Mouse (Mus musculus) hindbrain, postnatal 0 days (tissue): ENCODE data around the gene Arxes2. TPM values are rescaled to one million over a fixed set of nuclear protein-coding genes. Genes with fewer than 3 reads are reported as not detected.
"Not testable (repeated sequence)": the region's sequence is repeated elsewhere in the genome, so short reads cannot be mapped to it uniquely, and the experiment has no call there.

Experiments used
- ATAC-seq: fragments of 200-750 bp; cut with Nextera tagmentation; 2 replicates; pipeline ENCODE4 v1.8.0; 2017; ENCODE audit warnings: mild to moderate bottlenecking, moderate TSS enrichment, moderate library complexity
- DNase-seq: peaks from one replicate; pipeline ENCODE4 v3.0.0-alpha.2; 2015; ENCODE audit warnings: low spot score
- H3K27ac ChIP-seq: fragments of 300-500 bp; sonication (generic); 2 replicates; pipeline ENCODE4 v1.5.1; 2014; ENCODE audit warnings: mild to moderate bottlenecking
- H3K27me3 ChIP-seq: fragments of 300-500 bp; sonication (generic); 2 replicates; pipeline ENCODE4 v1.6.1; 2014; ENCODE audit warnings: low read length, mixed read lengths; ENCODE audit not compliant: insufficient read depth
- H3K36me3 ChIP-seq: fragments of 300-500 bp; sonication (generic); 2 replicates; pipeline ENCODE4 v1.6.1; 2014; ENCODE audit warnings: low read length, mixed read lengths; ENCODE audit not compliant: insufficient read depth
- H3K4me1 ChIP-seq: fragments of 300-500 bp; sonication (generic); 2 replicates; pipeline ENCODE4 v1.6.1; 2014; ENCODE audit warnings: antibody characterized with exemption, low read length, mixed read lengths; ENCODE audit not compliant: insufficient read depth
- H3K4me2 ChIP-seq: fragments of 300-500 bp; sonication (generic); 2 replicates; pipeline ENCODE4 v1.6.1; 2014; ENCODE audit warnings: low read depth, mild to moderate bottlenecking, low read length, moderate library complexity, mixed read lengths
- H3K4me3 ChIP-seq: fragments of 300-500 bp; sonication (generic); 2 replicates; pipeline ENCODE4 v1.5.1; 2014; ENCODE audit warnings: low read length
- H3K9ac ChIP-seq: fragments of 300-500 bp; sonication (generic); replicated peaks from 2 replicates; pipeline ENCODE4 v1.6.1; 2014; ENCODE audit warnings: mild to moderate bottlenecking, low read length, moderate library complexity, mixed read lengths
- H3K9me3 ChIP-seq: fragments of 300-500 bp; sonication (generic); 2 replicates; pipeline ENCODE4 v1.6.1; 2016; ENCODE audit warnings: low read length, mixed read lengths
- CTCF ChIP-seq: IDR thresholded peaks from 2 replicates; pipeline ENCODE4 v1.5.1; 2016; ENCODE audit warnings: antibody characterized with exemption, control low read depth, low read depth
- WGBS: fragments of 180-500 bp; shearing (Covaris S2); extraction: QIAGEN DNeasy Blood & Tissue Kit; methylation state at CpG from one replicate; pipeline ENCODE4 v1.1.7; 2014; 5-methylcytosine and 5-hydroxymethylcytosine counted together
- polyA plus RNA-seq: library from polyadenylated mRNA; unstranded; fragments of >200 nt; fragmentation: Nextera tagmentation; extraction: Ambion mirVana; gene quantifications from 2 replicates; pipeline ENCODE4 v1.2.1, GENCODE M21; 2015
- total RNA-seq: library from RNA; depleted of rRNA; stranded (reverse); fragments of >200 nt; gene quantifications from 2 replicates; pipeline ENCODE4 v1.2.3, GENCODE M21; 2014

The Arxes2 gene
- total and polyA plus RNA-seq, 2 experiments from 2014 or later, result 177 to 312 TPM

- H3K9ac ChIP-seq, result no peak overlapping the region
- DNase-seq, result peak; percentile 62
- H3K4me1 ChIP-seq, result no peaks in the 10 kb centered on the region
- ATAC-seq, result peak; percentile 71
- H3K27ac ChIP-seq, result peak overlapping the region; percentile 67
- no peak for TF ChIP-seq CTCF
- H3K36me3 ChIP-seq, result no peaks in the 10 kb centered on the region
- no peaks in the 10 kb centered on the region for H3K9me3 ChIP-seq
- WGBS, result 56% methylated on average over 6 of the region's 6 CpGs
- no peak overlapping the region for H3K4me2 ChIP-seq
- no peaks in the 10 kb centered on the region for H3K27me3 ChIP-seq
- no peak overlapping the region for H3K4me3 ChIP-seq
Measured at GRCm38 (mm10) chrX:135984539-135985260, 8.9 kb upstream of the Arxes2 start.

- no peaks in the 10 kb centered on the region for H3K27me3 ChIP-seq
- ATAC-seq (no peak), DNase-seq (no peak)
- H3K36me3 ChIP-seq, result no peaks in the 10 kb centered on the region
- no peak overlapping the region for H3K27ac ChIP-seq
- WGBS, result 97% methylated on average over 3 of the region's 3 CpGs
- no peaks in the 10 kb centered on the region for H3K4me1 ChIP-seq
- no peak overlapping the region for H3K4me2 ChIP-seq
- no peaks in the 10 kb centered on the region for H3K9me3 ChIP-seq
- TF ChIP-seq CTCF, result no peak
- no peak overlapping the region for H3K4me3 ChIP-seq
- no peak overlapping the region for H3K9ac ChIP-seq
Measured at GRCm38 (mm10) chrX:135986267-135986666, 7.4 kb upstream of the Arxes2 start.

GRCm38 (mm10) chrX:135990661-135991060 lies 3.0 kb upstream of the Arxes2 start:
- WGBS, result 71% methylated on average over 2 of the region's 2 CpGs
- TF ChIP-seq CTCF, result no peak
- no peak overlapping the region for H3K9ac ChIP-seq
- no peaks in the 10 kb centered on the region for H3K4me1 ChIP-seq
- H3K4me3 ChIP-seq, result no peak overlapping the region
- no peak overlapping the region for H3K4me2 ChIP-seq
- no peak overlapping the region for H3K27ac ChIP-seq
- no peaks in the 10 kb centered on the region for H3K9me3 ChIP-seq
- no peaks in the 10 kb centered on the region for H3K27me3 ChIP-seq
- DNase-seq (no peak), ATAC-seq (no peak)
- H3K36me3 ChIP-seq, result no peaks in the 10 kb centered on the region

- WGBS, result 38% methylated on average over 2 of the region's 3 CpGs
- H3K4me3 ChIP-seq, DNase-seq, H3K9me3 ChIP-seq, H3K27me3 ChIP-seq, H3K4me1 ChIP-seq, H3K36me3 ChIP-seq, H3K9ac ChIP-seq: not testable (repeated sequence)
- H3K27ac ChIP-seq, result peak overlapping the region; percentile 60
- H3K4me2 ChIP-seq, result 0 out of 2 replicates have a peak overlapping the region, but pooled peaks have one; percentile 18
- peak; percentile 96 for ATAC-seq
Measured at GRCm38 (mm10) chrX:135993192-135993594, 431 bp upstream of the Arxes2 start.

GRCm38 (mm10) chrX:136007199-136007843 lies 13.7 kb downstream of the Arxes2 start:
- Histone ChIP-seq H3K9ac (no peak overlapping the region), H3K4me1 (no peaks in the 10 kb centered on the region), H3K4me3 (no peak overlapping the region), H3K27me3 (no peaks in the 10 kb centered on the region), H3K36me3 (no peaks in the 10 kb centered on the region), H3K9me3 (no peaks in the 10 kb centered on the region), H3K27ac (no peak overlapping the region), H3K4me2 (no peak overlapping the region)
- ATAC-seq, result no peak
- DNase-seq, result no peak
- no peak for TF ChIP-seq CTCF
- WGBS, result 31% methylated on average over 5 of the region's 5 CpGs

GRCm38 (mm10) chrX:136014392-136014791 lies 20.8 kb downstream of the Arxes2 start:
- Histone ChIP-seq H3K4me1 (no peaks in the 10 kb centered on the region), H3K4me3 (no peak overlapping the region), H3K4me2 (no peak overlapping the region), H3K27me3 (no peaks in the 10 kb centered on the region), H3K9ac (no peak overlapping the region), H3K36me3 (no peaks in the 10 kb centered on the region), H3K27ac (no peak overlapping the region), H3K9me3 (no peaks in the 10 kb centered on the region)
- WGBS, result 32% methylated on average over 2 of the region's 2 CpGs
- no peak for TF ChIP-seq CTCF
- DNase-seq (peak; percentile 16), ATAC-seq (no peak)

- Histone ChIP-seq H3K27ac (no peak overlapping the region), H3K36me3 (no peaks in the 10 kb centered on the region), H3K9me3 (no peaks in the 10 kb centered on the region), H3K9ac (no peak overlapping the region), H3K27me3 (no peaks in the 10 kb centered on the region; the same call in 1 of the 2 replicates), H3K4me1 (no peaks in the 10 kb centered on the region), H3K4me2 (no peak overlapping the region), H3K4me3 (no peak overlapping the region)
- no peak for TF ChIP-seq CTCF
- ATAC-seq (no peak), DNase-seq (peak; percentile 14)
- 49% methylated on average over 1 of the region's 1 CpGs for WGBS
Measured at GRCm38 (mm10) chrX:136030331-136030730, 36.7 kb downstream of the Arxes2 start.

GRCm38 (mm10) chrX:136032799-136033763 lies 39.5 kb downstream of the Arxes2 start, which contains the start of gene Arxes1:
Arxes1 (plus strand) TSS chrX:136033367.
- H3K27me3 ChIP-seq, H3K36me3 ChIP-seq, H3K9ac ChIP-seq, H3K9me3 ChIP-seq, H3K27ac ChIP-seq, H3K4me1 ChIP-seq: not testable (repeated sequence)
- ATAC-seq (peak; percentile 96), DNase-seq (peak; percentile 2)
- Histone ChIP-seq H3K4me3 (peak within 1 kb of the TSS; percentile 26), H3K4me2 (peak within 1 kb of the TSS; percentile 50)
- WGBS, result 21% methylated on average over 12 of the region's 49 CpGs
